Mouse (Mus musculus) liver, adult 2 months (tissue): ENCODE data around the gene Col6a6.

Source experiments
- CTCF ChIP-seq: fragments of 200-500 bp; IDR thresholded peaks from 2 replicates; pipeline ENCODE4 v1.5.1; 2011; ENCODE audit warnings: low read depth, low read length, control low read depth
- POLR2A ChIP-seq: fragments of 200-500 bp; IDR thresholded peaks from 2 replicates; pipeline ENCODE4 v1.6.1; 2011; ENCODE audit warnings: low read length, control low read depth; ENCODE audit not compliant: insufficient read depth; ENCODE audit errors: extremely low read depth

GRCm38 (mm10) chr9:105681386-105681785 lies 146.6 kb downstream of the Col6a6 start:
- TF ChIP-seq POLR2A = no peak
- no peak for TF ChIP-seq CTCF
